Mouse (Mus musculus) megakaryocyte, embryonic 14.5 days (primary cell): Measurements from ENCODE around the gene Ccdc120. TPM values are rescaled to one million over a fixed set of nuclear protein-coding genes. Genes with fewer than 3 reads are reported as not detected.

Experiments used
- H3K27me3 ChIP-seq: replicated peaks from 2 replicates; pipeline ENCODE3; 2012; ENCODE audit warnings: inconsistent platforms
- H3K36me3 ChIP-seq: replicated peaks from 2 replicates; pipeline ENCODE3; 2012; ENCODE audit warnings: low read length, inconsistent platforms, mixed read lengths
- H3K4me1 ChIP-seq: 2 replicates; pipeline ENCODE4 v1.6.1; 2012; ENCODE audit warnings: inconsistent platforms
- H3K4me3 ChIP-seq: replicated peaks from 2 replicates; pipeline ENCODE3; 2012; ENCODE audit warnings: moderate library complexity, mild to moderate bottlenecking, inconsistent platforms
- H3K9me3 ChIP-seq: 2 replicates; pipeline ENCODE4 v1.6.1; 2012; ENCODE audit warnings: inconsistent platforms
- FLI1 ChIP-seq: IDR thresholded peaks from 2 replicates; pipeline ENCODE4 v1.6.1; 2012; ENCODE audit warnings: low read length, inconsistent platforms, mixed read lengths
- GATA1 ChIP-seq: IDR thresholded peaks from 3 replicates; pipeline ENCODE4 v1.6.1; 2012; ENCODE audit warnings: mixed read lengths, low read length, inconsistent platforms, borderline replicate concordance
- polyA plus RNA-seq: library from polyadenylated mRNA; stranded (reverse); fragments of >175 nt; gene quantifications from 2 replicates; pipeline ENCODE4 v1.2.3, GENCODE M21; 2012; ENCODE audit warnings: low replicate concordance; ENCODE audit not compliant: insufficient read depth

Ccdc120 gene
- polyA plus RNA-seq, 1 experiment = 8.5 TPM

DNA sequence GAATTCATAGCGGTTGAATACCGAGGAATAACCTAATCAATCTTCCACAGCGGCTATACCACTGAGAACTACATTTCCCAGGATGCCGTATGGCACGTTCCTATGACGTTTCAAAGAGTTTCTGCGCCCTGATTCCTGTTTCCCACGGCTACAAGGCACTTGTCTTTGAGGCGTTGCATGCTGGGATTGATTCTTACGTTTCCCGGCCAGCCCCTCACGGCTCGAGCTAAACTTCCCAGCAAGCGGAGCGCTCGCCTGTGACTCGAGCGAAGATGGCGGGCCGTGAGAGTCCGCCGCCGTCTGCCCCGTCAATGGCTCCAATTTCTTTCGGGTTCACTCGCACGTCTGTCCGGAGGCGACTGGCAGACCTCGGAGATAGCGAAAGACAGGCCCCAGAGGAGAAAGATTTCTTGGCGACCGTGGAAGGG lies 53.7 kb downstream of the Ccdc120 start, which contains the start of gene Gpkow:
Gpkow (plus strand) TSS at position 178 of the 428 bp plus-strand sequence.
- Histone ChIP-seq H3K9me3 (no peaks in the 10 kb centered on the region), H3K36me3 (peaks cover 35% of the 10 kb centered on the region), H3K4me1 (peaks cover 15% of the 10 kb centered on the region), H3K4me3 (peak within 1 kb of the TSS; percentile 92), H3K27me3 (no peaks in the 10 kb centered on the region)
- no peak for TF ChIP-seq GATA1
- TF ChIP-seq FLI1 = no peak

- no peaks in the 10 kb centered on the region for H3K9me3 ChIP-seq
- TF ChIP-seq GATA1 (no peak), FLI1 (no peak)
- peaks cover 15% of the 10 kb centered on the region for H3K4me1 ChIP-seq
- H3K27me3 ChIP-seq = no peaks in the 10 kb centered on the region
- peak overlapping the region; percentile 92 for H3K4me3 ChIP-seq
- H3K36me3 ChIP-seq = peaks cover 30% of the 10 kb centered on the region
Observed at GRCm38 (mm10) chrX:7696520-7696919, 54.2 kb downstream of the Ccdc120 start.

- Histone ChIP-seq H3K4me3 (no peak overlapping the region), H3K4me1 (peaks cover 3% of the 10 kb centered on the region; the same call in 1 of the 2 replicates), H3K27me3 (peaks cover 7% of the 10 kb centered on the region), H3K36me3 (no peaks in the 10 kb centered on the region), H3K9me3 (no peaks in the 10 kb centered on the region)
- TF ChIP-seq FLI1 = no peak
- no peak for TF ChIP-seq GATA1
Observed at GRCm38 (mm10) chrX:7692862-7693261, 57.8 kb downstream of the Ccdc120 start.

DNA sequence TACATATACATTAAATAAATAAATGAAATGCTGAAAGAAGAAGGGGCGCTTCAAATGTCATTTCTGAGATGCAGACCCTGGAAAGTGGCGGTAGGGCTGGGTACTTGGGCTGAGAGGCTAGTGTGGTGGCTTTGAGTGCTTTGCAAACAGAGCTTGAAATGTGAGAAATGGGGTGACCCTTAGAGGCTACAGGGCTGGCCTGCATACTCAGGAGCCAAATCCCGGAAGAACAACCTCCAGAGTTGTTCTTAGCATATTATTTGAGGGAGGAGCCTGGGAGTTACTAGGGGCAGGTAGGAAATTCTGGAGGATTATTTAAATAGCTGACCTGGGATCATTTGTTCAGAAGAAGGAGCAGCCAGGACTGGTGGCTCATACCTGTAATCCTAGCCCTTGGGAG lies 60.2 kb downstream of the Ccdc120 start:
- Histone ChIP-seq H3K4me1 (peaks cover 3% of the 10 kb centered on the region; the same call in 1 of the 2 replicates), H3K27me3 (peaks cover 17% of the 10 kb centered on the region), H3K9me3 (no peaks in the 10 kb centered on the region), H3K36me3 (no peaks in the 10 kb centered on the region), H3K4me3 (no peak overlapping the region)
- no peak for TF ChIP-seq FLI1
- no peak for TF ChIP-seq GATA1

DNA sequence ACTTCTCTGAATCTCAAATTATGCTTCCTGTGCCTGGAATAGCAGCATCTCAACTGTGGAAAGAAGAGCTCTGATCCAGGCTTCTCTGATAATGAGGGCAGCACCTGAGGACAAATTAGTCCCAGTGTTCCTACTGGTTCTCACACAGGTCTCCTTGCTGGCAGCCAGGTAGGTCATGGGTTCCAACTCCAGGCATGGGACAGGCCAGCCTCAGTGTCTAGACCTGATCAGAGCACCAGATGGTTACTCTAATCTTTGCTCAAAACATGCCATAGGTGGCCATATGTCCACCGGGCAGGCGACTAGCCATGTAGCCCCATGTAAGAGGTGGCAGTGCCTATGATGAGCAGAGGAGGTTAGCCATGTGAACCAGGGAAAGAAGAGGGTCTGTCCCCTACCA lies 62.4 kb downstream of the Ccdc120 start:
- Histone ChIP-seq H3K4me1 (no peaks in the 10 kb centered on the region), H3K36me3 (no peaks in the 10 kb centered on the region), H3K27me3 (peaks cover 21% of the 10 kb centered on the region), H3K4me3 (no peak overlapping the region), H3K9me3 (no peaks in the 10 kb centered on the region)
- TF ChIP-seq FLI1 = no peak
- TF ChIP-seq GATA1 = no peak

Other genes with a start within 250 kb of the Ccdc120 start
- gene Foxp3, start 177.3 kb downstream of the Ccdc120 start, polyA plus RNA-seq = 3.1 TPM in 1 of 2 replicates, not detected in the other
- gene Ppp1r3f, start 176.6 kb downstream of the Ccdc120 start, polyA plus RNA-seq = 0.54 and 1.3 TPM in 2 replicates
- gene Ccdc22, start 145.4 kb downstream of the Ccdc120 start, polyA plus RNA-seq = 19.9 and 25.1 TPM in 2 replicates
- gene Cacna1f, start 143.8 kb downstream of the Ccdc120 start, polyA plus RNA-seq = 0.03 TPM in 1 of 2 replicates, not detected in the other
- 1.4 TPM in 1 of 2 replicates, not detected in the other for gene Syp, start 112.4 kb downstream of the Ccdc120 start, polyA plus RNA-seq
- 3.0 and 5.9 TPM in 2 replicates for gene Prickle3, start 93.6 kb downstream of the Ccdc120 start, polyA plus RNA-seq
- gene Plp2, start 79.5 kb downstream of the Ccdc120 start, polyA plus RNA-seq = 18.5 and 29.3 TPM in 2 replicates
- gene Magix, start 69.7 kb downstream of the Ccdc120 start, polyA plus RNA-seq = not detected in 2 replicates
- gene Gpkow, start 53.8 kb downstream of the Ccdc120 start, polyA plus RNA-seq = 2.4 TPM in 1 of 2 replicates, not detected in the other
- gene Wdr45, start 36.6 kb downstream of the Ccdc120 start, polyA plus RNA-seq = 8.7 and 24.6 TPM in 2 replicates
- gene Gm45208, start 28.7 kb downstream of the Ccdc120 start, polyA plus RNA-seq = 12.9 TPM in 1 of 2 replicates, not detected in the other
- 28.2 and 91.3 TPM in 2 replicates for gene Praf2, start 22.5 kb downstream of the Ccdc120 start, polyA plus RNA-seq
- 17.5 and 17.8 TPM in 2 replicates for gene Tfe3, start 11.7 kb upstream of the Ccdc120 start, polyA plus RNA-seq
- 7.5 and 16.3 TPM in 2 replicates for gene Gripap1, start 38.9 kb upstream of the Ccdc120 start, polyA plus RNA-seq
- 0.15 TPM in 1 of 2 replicates, not detected in the other for gene Kcnd1, start 71.4 kb upstream of the Ccdc120 start, polyA plus RNA-seq
- gene Otud5, start 90.5 kb upstream of the Ccdc120 start, polyA plus RNA-seq = 89.2 and 180 TPM in 2 replicates
- gene Pim2, start 127.4 kb upstream of the Ccdc120 start, polyA plus RNA-seq = 177 and 348 TPM in 2 replicates
- 99.5 and 147 TPM in 2 replicates for gene Slc35a2, start 133.1 kb upstream of the Ccdc120 start, polyA plus RNA-seq
- gene Pqbp1, start 148.4 kb upstream of the Ccdc120 start, polyA plus RNA-seq = 135 and 223 TPM in 2 replicates
- gene Timm17b, start 148.5 kb upstream of the Ccdc120 start, polyA plus RNA-seq = 139 and 161 TPM in 2 replicates
- gene Gm10491, start 156.9 kb upstream of the Ccdc120 start, polyA plus RNA-seq = not detected in 2 replicates
- gene Gm10490, start 158.6 kb upstream of the Ccdc120 start, polyA plus RNA-seq = not detected in 2 replicates
- gene Pcsk1n, start 168.9 kb upstream of the Ccdc120 start, polyA plus RNA-seq = 1.4 and 3.8 TPM in 2 replicates
- gene Eras, start 177.7 kb upstream of the Ccdc120 start, polyA plus RNA-seq = not detected in 2 replicates
- gene Hdac6, start 197.0 kb upstream of the Ccdc120 start, polyA plus RNA-seq = 0.96 and 16.9 TPM in 2 replicates
- gene Gata1, start 227.2 kb upstream of the Ccdc120 start, polyA plus RNA-seq = 227 and 1,046 TPM in 2 replicates